Comparison of ENCODE assay signal across 8 mouse cellular contexts in the genomic region with DNA sequence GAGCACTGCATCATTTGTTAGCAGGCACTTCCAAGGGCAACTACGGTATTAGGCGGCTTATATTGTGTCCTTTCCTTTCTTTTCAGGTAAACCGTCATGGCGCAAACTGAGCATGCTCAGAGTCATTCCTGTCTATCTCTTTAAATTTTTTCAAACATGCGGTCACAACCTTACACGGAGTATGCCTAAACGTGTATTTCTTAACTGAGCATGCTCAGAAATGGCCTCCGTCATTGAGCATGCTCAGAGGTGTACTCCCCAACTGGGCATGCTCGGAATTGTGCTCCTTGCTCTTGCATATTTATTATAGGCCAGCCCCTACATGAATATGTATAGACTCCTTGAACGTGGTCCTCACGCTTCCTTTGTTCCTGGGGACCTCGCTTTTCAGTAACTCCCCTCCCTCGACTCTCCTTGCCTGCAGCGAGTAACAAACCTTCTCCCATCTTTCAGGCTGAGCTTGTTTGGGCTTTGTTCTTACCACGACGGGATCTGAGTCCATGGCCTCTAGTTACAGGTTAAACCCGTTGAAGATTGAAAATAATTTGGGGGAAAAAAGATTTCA. TPM values are rescaled to one million over a fixed set of nuclear protein-coding genes. Genes with fewer than 3 reads are reported as not detected.
A peak's percentile ranks its signal among the peaks of the same experiment; 100 is the strongest.
DNase-seq lines count a peak whose midpoint lies in the region; ATAC-seq and TF ChIP-seq lines count a peak whose summit lies in the region.

No protein-coding gene starts in this region.

- peak overlapping the region; percentile 17; the same call in 1 of the 2 replicates for H3K27ac ChIP-seq in bone marrow, adult 2 months (ENCODE audit: control insufficient read depth, insufficient read depth, low read depth, low read length, poor library complexity)
- peak overlapping the region; percentile 91 for H3K27ac ChIP-seq in embryonic facial prominence, embryonic 15.5 days (replicated peaks)
- peak overlapping the region; percentile 79 for H3K27ac ChIP-seq in limb, embryonic 13.5 days
- peak overlapping the region; percentile 86 for H3K27ac ChIP-seq in midbrain, embryonic 15.5 days

- H3K27me3 ChIP-seq in embryonic facial prominence, embryonic 15.5 days, result no peaks in the 10 kb centered on the region
- peaks cover 2% of the 10 kb centered on the region; the same call in 1 of the 2 replicates for H3K27me3 ChIP-seq in limb, embryonic 13.5 days
- no peaks in the 10 kb centered on the region for H3K27me3 ChIP-seq in midbrain, embryonic 15.5 days (replicated peaks)

- H3K9me3 ChIP-seq in embryonic facial prominence, embryonic 15.5 days (replicated peaks), result no peaks in the 10 kb centered on the region
- no peaks in the 10 kb centered on the region for H3K9me3 ChIP-seq in limb, embryonic 13.5 days
- no peaks in the 10 kb centered on the region for H3K9me3 ChIP-seq in midbrain, embryonic 15.5 days

- peak overlapping the region; percentile 21; the same call in 1 of the 2 replicates for H3K9ac ChIP-seq in embryonic facial prominence, embryonic 15.5 days
- no peak overlapping the region; the same call in 1 of the 2 replicates for H3K9ac ChIP-seq in limb, embryonic 13.5 days
- H3K9ac ChIP-seq in midbrain, embryonic 15.5 days, result peak overlapping the region; percentile 43

- ATAC-seq in embryonic facial prominence, embryonic 15.5 days (ENCODE audit: insufficient number of reproducible peaks, low FRiP score, low TSS enrichment, low read depth), result peak; percentile 96
- ATAC-seq in limb, embryonic 13.5 days (ENCODE audit: low FRiP score, low read depth), result peak; percentile 97
- ATAC-seq in midbrain, embryonic 15.5 days (replicated peaks), result peak; percentile 99

- H3K36me3 ChIP-seq in embryonic facial prominence, embryonic 15.5 days, result no peaks in the 10 kb centered on the region
- H3K36me3 ChIP-seq in limb, embryonic 13.5 days, result no peaks in the 10 kb centered on the region
- no peaks in the 10 kb centered on the region for H3K36me3 ChIP-seq in midbrain, embryonic 15.5 days (replicated peaks)

- no peaks in the 10 kb centered on the region; the same call in 1 of the 2 replicates for H3K4me1 ChIP-seq in bone marrow, adult 2 months (ENCODE audit: control insufficient read depth, insufficient read depth, low read length)
- H3K4me1 ChIP-seq in embryonic facial prominence, embryonic 15.5 days, result no peaks in the 10 kb centered on the region; the same call in 1 of the 2 replicates
- peaks cover 7% of the 10 kb centered on the region; the same call in 1 of the 2 replicates for H3K4me1 ChIP-seq in limb, embryonic 13.5 days
- H3K4me1 ChIP-seq in midbrain, embryonic 15.5 days, result no peaks in the 10 kb centered on the region

- H3K4me3 ChIP-seq in bone marrow, adult 2 months (replicated peaks; ENCODE audit: control insufficient read depth, low read depth, low read length), result peak overlapping the region; percentile 74
- peak overlapping the region; percentile 42 for H3K4me3 ChIP-seq in embryonic facial prominence, embryonic 15.5 days (replicated peaks)
- H3K4me3 ChIP-seq in limb, embryonic 13.5 days, result peak overlapping the region; percentile 40
- H3K4me3 ChIP-seq in midbrain, embryonic 15.5 days, result peak overlapping the region; percentile 38

- TF ChIP-seq POLR2A in bone marrow, adult 2 months (IDR thresholded peaks at IDR 0.05; ENCODE audit: borderline replicate concordance, control insufficient read depth, low read depth, low read length), result no peak

- 5% methylated on average over 17 of the region's 17 CpGs for WGBS in bone marrow, adult 2 months
- WGBS in embryonic facial prominence, embryonic 15.5 days, result 8% methylated on average over 17 of the region's 17 CpGs
- WGBS in limb, embryonic 13.5 days, result 10% methylated on average over 17 of the region's 17 CpGs
- 11% methylated on average over 17 of the region's 17 CpGs for WGBS in midbrain, embryonic 15.5 days

- H3K4me2 ChIP-seq in embryonic facial prominence, embryonic 15.5 days (replicated peaks), result peak overlapping the region; percentile 53
- H3K4me2 ChIP-seq in limb, embryonic 13.5 days (replicated peaks), result peak overlapping the region; percentile 58
- H3K4me2 ChIP-seq in midbrain, embryonic 15.5 days, result peak overlapping the region; percentile 49

- DNase-seq in B cell, adult 2 months, result peak; percentile 76 to 78
- peak; percentile 90 for DNase-seq in heart, adult 8-10 months (ENCODE audit: low spot score)
- DNase-seq in kidney, adult 9 months, result peak; percentile 95
- DNase-seq in spleen, postnatal 36 days (ENCODE audit: low spot score in 2 of 2), result peak; percentile 87 to 89

- TF ChIP-seq CTCF in bone marrow, adult 2 months (IDR thresholded peaks at IDR 0.05; ENCODE audit: control insufficient read depth, insufficient read depth, low read length), result no peak

RNA-seq across cellular contexts. Expression of a gene that starts 50.1 kb away (rescaled TPM):
- polyA plus RNA-seq in bone marrow, adult 2 months (2011; ENCODE audit: insufficient read depth, insufficient read length, low replicate concordance, missing spikeins), result 40.6 and 96.2 TPM in 2 replicates
- polyA plus RNA-seq in embryonic facial prominence, embryonic 15.5 days (2015; fragmentation: Nextera tagmentation; extraction: Ambion mirVana), result 111 and 116 TPM in 2 replicates
- 100 to 1,000 TPM; 112 to 195 (median 144) TPM for total RNA-seq in heart, adult 8-10 months (2022)
- polyA plus RNA-seq in limb, embryonic 13.5 days (2015; fragmentation: Nextera tagmentation; extraction: Ambion mirVana), result 144 TPM in 2 replicates
- 103 and 112 TPM in 2 replicates for polyA plus RNA-seq in midbrain, embryonic 15.5 days (2015; fragmentation: Nextera tagmentation; extraction: Ambion mirVana)

Comparison
In these comparisons a context has a peak if more than half of its experiments do, and no peak if none do; other contexts are left out.
1. Peak in every context shown above with its lines: DNase-seq, ATAC-seq, H3K4me3 ChIP-seq and H3K27ac ChIP-seq.
2. H3K27ac ChIP-seq: peak in every context shown above with its lines; median percentile 91 in embryonic facial prominence, embryonic 15.5 days; 86 in midbrain, embryonic 15.5 days; 79 in limb, embryonic 13.5 days; 17 in bone marrow, adult 2 months.